Mouse (Mus musculus) thymus, postnatal 4 days (tissue): Measurements from ENCODE around the gene Tpk1.

Experiments
- DNase-seq: peaks from one replicate; pipeline ENCODE4 v3.0.0; 2021

The Tpk1 gene

DNA sequence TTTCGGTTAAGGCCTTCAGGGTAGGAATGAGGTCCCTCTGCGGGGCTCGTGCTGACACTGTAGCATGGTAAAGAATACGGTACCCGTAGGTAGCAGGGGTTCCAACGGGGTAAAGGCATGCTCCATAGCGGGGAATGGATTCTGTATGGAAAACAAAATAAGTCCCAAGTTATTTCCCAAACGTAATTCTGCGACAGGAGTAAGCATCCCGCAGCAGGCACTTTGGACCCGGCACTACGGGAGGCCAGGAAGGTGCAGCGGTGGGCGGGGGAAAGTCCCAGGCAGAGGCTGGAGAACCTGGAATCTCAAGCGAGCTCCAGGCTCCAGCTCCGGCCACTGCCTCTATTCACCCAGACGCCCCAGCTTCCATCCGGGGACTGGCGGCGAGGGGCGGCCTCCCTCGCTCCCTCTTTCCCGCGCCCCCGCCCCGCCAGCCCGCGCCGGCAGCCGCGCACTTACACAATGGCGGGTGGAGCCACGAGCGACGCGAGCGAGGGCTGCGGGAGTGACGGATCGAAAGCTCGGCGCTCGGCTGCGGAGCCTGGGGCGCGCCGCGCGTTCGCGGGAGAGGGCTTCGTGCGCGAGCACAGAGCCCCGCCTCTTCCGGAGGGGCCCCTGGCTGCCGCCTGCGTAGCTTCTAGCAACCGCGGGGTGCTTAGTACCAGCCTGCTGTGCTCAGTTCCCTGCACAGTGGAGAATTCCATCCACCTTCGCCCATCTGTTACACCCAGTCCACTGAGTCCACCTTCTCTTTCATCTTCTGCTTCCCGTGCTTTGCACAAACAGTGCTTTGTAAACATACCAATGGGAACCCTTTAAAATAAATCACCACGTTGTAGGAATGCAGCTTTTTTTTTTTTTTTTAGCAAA, at the start of gene Tpk1:
Gene Tpk1, minus strand, starts transcription at position 602 of the 870 bp plus-strand sequence.
- DNase-seq, result peak; percentile 97

DNA sequence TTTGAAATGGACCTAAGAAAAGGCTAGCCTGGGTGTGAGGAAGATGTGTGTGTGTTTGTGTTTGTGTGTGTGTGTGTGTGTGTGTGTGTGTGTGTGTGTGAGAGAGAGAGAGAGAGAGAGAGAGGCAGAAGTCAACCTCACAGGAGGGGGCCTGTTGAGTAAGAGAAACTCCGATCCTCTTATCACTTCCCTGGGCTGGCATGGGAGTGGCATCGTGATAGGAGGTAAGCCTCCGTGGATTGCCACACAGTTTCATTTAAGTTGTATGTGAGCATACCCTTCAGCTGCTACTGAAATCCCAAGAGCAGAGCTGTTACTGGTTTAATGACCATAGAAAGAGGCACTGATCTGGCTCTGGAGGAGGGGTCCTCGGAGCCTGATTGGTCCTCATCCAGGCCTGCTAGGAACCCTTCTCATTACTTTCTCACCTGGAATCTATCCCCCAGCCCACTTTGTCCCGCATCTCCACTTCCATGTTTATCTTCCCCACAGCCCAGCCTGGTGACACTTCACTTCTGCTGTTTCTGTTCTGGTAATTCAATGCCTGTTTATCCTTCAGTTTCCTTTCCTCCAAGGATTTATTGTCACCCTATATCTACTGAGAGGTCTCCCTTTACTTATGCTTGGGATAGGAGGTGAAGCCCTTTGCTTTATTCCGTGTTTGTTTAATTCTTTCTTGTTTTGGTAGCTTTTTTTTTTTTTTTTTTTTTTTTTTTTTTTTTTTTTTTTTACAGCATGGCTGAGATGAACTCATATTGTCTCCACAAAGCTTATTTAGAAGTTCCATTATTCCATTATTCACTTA, 36.9 kb upstream of the Tpk1 start:
- DNase-seq, result no peak

DNA sequence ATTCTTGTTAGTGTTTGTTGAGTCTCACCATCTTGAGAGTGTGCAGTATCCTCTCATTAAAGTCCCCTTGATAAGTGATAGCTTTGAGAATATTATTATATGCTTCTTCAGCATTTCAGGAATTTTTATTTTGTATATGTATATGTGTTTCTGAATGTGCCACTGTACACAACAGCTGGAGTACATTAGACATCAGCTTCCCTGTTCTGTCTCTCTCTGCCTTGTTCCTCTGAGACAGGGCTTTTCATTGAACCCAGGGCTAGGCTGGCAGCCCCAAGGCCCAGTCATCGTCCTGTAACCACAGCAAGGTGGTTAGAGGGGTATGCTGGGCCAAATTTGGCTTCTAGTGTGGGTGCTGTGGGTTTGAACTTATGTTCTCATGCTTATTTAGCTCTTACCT, 25.8 kb upstream of the Tpk1 start:
- no peak for DNase-seq

DNA sequence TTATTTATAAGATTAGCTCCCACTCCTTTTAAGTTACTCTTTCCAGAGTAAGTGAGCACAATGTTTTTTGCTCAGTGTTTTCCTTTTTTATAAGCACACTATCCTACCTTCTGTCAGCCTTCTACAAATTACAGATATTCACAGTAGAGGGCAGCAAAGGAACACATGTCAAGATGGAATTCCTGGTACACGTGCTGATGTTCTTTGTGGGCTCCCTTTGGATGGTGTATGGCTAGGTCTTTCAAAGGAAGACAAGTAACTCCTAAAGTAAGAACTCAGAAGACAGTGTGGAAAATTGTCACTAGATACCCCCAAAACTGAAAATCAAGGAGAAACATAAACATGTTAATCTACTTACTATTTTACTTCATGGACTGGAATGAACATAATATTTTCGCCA, 19.9 kb upstream of the Tpk1 start:
- DNase-seq, result no peak

DNA sequence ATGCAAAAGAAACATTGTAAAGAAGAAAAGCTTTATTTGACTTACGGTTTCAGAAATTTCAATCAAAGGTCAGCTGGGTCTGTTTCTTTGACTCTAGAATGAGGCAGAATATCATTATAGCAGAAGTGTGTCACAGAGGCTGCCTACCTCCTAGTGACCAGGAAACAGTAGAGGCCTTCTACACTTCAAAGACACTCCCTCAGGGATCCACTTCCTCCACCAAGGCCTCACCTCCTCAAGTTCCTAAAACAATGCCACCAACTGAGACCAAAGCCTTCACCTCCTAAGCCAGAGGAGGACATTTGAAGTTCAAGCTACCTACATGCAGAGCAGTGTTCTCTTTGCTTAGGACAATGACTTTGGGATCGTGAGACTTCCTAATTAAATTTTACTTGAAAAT, 16.5 kb upstream of the Tpk1 start:
- DNase-seq, result no peak

DNA sequence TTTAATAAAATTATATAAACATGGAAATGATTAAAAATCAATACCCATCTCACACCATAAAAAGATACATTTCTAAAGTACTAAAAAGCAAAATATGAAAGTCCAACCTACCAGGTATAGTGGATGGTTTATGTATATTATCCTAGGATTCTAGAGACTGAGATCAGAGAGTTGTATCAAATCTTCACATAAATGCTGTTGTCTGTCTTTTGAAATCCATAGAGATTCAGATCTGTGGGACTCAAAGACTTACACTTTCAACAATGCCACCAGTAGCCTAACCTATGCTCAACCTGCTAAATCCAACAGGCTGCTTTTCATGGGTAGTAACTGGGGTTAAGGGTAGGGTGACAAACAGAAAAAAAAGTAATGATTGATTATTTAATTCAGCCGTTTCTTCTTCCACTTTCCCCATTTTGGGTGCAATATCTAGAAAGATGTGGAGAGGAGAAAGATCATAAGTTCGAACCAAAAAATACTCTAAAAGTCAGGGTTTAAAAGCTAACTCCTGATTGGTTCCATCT, 12.7 kb upstream of the Tpk1 start:
- DNase-seq, result no peak

DNA sequence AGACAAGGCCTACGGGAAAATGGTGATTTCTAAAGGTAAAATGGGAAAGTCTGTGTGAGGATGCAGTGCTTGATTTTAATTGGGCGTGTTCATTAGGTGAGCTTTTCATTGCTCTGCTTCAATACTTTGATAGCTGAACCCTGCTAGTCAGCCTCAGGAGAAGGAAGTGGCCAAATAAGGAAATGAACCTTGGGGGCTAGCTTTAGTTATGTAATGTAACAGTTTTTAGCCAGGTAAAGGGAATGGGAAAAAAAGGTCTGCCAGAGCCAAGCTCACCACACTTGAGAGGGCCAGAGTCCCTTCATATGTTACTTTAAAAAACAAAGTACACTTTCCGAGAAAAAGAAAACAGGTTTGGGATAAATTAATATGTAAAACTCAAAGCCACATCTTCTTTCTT, 11.5 kb upstream of the Tpk1 start:
- no peak for DNase-seq

DNA sequence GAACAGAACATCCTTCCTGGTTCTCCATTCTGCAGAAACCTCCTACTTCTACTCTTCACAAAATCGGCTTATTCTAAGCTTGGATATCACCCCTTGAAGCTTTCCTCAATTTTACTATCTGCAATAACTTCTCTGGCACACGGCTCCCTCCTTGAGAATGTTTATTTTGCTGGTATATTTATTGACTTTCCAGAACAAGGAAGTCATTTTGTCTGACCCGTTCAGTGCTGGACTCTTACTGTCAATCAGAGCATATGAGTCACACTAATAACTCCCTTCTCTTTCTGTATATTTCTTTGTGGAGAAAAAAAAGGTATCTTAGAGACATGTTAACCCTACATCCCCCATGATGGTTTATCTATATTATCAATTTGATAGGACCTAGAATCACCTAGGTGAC, 10.1 kb upstream of the Tpk1 start:
- no peak for DNase-seq

DNA sequence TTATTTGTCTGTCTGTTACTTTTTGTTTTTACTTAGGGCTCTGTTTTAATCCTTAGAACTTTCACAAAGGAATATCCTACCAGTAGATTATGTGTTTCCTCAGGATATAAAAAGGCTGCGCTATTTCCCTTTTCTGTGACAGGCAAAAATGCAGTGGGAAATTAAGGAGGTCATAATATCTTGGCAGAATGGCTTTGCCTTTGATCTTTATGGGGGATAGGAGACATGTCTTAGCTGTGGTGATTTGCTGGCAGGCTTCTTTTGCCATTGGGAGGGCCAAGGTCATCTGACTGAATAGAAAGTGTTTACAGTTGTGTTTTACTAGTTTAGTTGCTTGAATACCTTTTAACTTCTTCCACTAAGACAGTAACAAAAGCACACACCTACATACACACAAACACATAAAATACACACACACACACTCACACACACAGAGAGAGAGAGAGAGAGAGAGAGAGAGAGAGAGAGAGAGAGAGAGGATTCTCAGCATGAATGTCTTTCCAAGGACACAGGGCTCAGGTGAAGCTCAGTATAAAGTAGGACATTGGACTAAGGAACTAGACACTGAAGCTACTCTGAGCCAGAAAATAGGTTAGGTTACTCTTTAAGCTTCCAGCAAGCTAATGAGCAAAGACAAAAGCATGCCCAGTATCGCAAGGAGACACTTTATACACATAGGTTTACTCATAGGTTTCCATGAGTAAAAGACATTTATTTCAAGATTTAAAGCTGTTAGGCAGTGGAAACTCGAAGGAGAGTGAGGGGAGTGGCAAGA, 9.1 kb upstream of the Tpk1 start:
- no peak for DNase-seq

DNA sequence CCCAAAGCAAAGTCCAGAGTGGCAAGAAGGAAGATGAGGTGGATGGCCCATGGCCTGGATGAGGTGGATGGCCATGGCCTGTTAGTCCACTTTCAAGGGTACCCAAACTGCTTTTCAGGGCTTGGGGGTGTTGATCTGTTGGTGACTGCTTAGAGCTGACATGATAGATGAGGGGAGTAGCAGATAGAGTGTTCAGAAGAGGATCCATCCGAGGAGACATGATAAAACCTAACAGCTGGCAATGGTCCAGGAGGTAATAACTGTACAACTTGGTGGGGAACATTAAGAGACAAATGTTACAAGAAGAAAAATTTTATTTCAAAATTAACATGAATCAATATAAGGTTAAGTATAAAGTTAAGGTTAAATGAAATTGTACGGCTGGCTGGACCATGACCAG, 4.9 kb upstream of the Tpk1 start:
- DNase-seq, result no peak

DNA sequence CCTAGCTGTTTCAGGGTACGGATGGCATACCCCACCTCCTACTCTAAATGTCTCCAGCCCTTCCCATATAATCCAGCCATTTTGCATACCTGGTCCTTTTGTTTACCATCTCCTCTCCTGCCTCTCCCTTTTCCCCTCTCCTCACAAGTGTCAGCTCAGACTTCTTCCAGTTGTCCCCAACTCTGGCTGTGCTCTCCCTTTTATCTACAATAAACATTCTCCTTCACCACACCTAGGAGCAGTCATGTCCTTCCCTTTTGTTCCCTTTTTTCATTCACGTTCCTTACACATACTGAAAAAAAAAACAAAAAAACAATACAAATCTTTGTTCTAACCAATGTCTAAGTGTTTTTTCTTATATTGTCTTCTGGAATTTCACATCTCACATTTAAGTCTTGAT, 1.6 kb upstream of the Tpk1 start:
- DNase-seq, result no peak

DNA sequence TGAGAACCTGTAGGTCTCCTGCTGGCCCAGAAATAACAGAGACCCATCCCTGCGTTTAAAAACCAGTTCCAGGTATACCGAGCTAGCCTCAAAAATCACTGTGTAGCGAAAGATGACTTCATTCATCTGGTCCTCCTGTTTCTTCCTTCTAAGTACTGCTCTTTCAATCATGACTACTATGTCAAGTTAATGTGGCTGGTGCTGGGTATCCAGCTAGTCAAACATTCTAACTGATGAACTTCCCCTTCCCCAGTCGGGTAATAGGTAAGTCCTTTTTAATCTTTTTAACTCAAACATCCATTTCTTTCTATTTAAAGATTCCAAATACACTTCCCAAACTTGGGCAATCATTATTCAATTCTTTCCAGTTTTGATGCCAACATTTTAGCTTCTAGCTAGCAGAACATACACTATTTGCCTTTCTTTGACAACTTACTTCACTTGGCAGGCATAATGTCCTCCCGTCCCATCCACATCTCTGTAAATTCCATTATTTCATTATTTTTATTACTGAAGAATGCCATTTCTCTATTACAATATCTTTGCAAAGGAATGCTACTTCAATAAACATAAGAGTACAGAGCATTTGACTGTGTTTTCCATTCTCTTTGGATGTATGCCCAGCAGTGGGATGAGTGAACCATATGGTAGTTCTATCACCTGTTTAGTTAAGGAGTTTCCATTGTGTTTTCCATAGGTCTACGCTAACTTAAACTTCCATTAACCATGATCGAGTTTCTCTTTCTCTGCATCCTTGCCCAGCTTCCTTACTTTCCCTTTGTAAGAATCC, 728 bp upstream of the Tpk1 start:
- DNase-seq, result no peak

DNA sequence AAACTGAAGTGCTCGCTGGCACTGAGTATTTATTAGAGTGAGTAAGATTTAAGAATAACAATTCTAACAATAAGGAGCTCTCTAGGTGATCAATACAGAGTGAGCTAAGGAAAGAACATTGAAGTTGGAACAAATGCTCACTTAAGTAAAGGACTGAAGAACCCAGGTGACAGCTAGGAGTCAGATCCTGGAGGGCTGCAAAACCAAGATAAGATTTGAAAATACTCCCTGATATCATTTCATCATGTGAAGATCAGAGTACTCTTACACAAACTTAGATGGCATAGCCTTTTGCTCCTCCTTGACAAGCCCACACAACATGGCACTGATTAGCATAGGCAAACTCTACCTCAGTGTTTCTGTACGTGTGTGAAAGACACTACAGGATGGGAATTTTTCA, 4.3 kb downstream of the Tpk1 start:
- DNase-seq, result no peak

DNA sequence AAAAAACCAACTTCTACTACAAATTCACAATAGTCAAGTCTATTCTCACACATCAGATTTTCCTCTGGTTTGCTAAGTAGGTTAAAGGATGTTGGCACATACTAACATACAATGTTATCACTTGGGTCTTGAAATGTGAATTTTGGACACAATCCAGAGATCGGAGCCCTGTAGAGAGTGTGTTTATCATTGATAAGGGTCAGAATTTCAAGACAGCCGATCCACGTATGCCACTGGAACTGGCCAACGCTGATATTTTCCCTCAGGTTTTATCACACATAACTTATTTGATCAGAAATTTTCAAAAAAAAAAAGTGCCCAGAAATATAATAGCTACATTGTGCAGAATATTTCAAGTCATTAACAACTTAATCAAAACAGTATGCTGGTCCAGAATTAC, 7.8 kb downstream of the Tpk1 start:
- no peak for DNase-seq

DNA sequence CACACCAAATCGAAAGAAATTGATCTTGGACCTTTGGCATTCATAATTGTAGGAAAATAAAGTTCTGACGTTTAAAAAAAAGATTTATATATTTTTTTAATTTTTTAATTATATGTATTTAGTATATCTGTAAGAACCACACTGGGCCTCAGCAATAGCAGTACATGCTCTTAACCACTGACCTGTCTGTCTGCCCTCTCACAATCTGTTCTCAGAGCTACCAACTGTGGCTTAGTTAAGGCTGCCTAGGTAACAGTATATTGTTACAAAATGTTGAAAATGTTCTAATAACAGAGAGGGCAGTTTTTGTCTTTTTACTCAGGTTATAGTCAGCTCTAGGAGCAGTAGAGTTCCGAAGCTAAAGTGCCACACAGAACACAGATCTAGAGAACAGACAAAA, 8.2 kb downstream of the Tpk1 start:
- DNase-seq, result no peak

DNA sequence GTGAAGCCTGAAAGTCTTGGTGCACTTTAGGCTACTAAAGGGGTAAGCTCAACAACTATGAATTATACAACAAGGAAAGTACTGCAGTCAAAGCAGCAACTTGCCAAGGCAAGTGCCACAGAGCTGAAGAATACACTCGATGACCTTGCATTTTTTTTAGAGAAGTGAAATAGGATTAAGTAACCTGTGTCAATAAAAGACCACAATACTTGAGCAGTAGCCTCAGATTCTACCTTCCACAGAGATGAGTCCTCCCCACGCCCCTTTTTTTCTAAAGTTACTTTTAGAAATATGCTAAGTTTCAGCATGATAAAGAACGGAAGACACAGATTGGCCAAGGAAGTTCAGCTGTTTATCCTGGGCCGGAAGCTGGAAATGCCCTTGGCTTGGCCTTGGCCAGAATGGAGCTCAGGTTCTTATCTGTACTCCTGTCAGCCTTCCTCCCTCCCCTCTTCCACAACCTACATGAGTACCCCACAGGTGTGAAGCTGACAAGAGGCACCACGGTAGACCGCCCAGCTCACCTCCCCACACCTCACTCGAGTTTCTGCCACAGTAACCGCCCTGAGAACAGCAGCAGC, 11.1 kb downstream of the Tpk1 start:
- DNase-seq, result no peak

DNA sequence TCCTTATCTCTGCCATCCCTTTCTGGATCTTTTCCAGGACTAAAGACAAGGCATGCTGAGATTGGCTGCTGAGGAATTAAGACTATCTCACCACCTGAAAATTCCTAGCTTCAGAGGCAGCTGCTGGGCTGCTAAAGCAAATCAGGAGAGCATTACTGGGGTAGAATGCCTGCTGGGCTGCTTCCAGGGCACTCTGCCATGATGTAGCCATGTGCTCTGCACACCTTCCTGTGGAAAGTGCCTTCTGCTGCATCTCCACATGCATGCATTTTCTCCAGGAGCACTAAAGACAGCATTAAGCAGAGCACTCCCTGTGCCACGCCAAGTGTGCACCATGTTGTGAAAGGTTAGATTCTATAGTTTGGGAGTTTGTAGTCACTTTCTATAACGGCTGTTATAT, 16.6 kb downstream of the Tpk1 start:
- no peak for DNase-seq

DNA sequence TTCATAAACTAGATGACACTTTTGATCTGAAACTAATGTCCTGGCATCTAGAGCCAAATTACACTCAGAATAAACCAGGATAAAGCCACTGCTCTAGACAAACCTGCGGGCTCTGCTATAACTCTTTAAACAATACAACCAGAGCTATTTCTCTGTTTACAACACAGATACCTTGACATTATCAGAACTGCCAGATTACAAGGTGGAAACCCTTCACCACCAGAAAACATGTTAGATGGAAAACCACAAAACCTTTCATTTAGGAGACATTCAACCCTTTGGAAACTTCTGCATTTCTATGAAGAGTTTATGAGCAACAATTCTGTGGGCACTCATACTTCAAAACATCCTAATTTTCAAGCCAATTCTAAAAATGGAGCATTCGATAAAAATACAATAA, 20.4 kb downstream of the Tpk1 start:
- no peak for DNase-seq

DNA sequence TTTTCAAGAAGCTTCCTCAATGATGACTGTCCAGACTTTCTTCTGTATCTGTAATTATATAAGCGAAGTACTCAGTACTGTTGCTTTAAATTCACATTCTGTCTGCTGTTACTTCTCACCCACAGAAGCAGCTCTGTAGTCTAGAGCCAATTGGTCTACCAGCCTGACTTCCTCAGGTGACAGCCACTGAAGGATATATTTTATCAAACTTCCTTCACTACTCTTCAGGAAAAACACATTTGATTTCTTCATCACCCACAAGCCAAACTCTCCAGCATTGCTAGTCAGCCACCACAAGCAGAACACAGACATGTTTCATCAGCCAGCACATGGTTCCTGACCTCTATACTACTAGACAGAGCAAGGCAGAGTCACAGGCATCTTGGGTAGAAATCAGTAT, 21.0 kb downstream of the Tpk1 start:
- DNase-seq, result no peak

DNA sequence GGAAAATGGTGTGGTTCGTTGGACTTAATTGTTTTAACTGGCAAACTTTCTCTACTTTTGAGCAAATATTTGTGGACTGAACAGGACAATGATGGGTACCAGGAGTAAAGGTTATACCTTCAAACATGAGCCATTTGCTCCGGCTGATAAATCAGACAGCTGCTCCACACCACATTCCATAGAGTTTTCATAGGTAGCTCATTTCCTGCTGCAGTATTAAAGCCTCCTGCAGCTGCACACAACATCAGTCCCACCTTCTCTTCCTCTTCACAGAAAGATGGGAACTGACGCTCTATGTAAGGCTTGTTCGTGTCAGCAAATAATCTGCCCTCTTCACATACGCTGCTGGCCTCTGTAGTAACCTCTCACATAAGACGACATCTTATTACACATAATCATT, 22.4 kb downstream of the Tpk1 start:
- no peak for DNase-seq

DNA sequence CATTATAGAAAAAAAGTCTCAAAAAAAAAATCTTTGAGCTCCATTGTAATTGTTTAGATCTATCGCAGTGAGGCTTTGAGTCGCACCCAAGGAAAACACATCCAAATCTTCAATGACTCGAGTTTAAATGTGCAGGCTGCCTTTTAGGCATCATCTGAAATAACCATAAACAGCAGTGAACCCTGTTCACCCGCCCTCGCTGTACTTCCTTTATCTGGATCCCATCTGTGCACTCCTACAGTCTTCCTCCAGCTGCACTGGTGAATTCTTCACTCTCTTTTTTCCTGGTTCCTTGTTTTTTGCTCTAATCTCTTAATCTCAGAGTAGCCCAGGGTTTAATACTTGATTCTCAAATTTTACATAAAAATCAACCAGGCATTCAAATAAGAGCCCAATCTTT, 23.7 kb downstream of the Tpk1 start:
- no peak for DNase-seq

DNA sequence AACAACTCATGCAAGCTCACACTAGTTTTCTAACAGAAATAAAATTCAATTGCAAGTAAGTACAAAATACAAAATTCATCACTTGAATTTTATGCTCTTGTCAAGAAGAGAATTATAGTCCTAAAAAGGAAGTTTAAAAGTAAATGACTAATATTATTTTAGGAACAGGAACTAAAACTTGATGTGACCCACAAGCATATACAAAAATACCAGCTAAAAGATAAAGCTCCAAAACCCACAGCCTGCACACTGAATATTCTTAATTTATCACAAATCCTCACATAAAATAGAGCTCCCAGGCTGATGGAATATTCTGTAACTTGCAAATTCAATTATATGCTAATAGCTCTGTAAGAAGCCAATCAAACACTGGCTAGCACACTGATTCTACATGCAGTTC, 25.5 kb downstream of the Tpk1 start:
- DNase-seq, result no peak
